Mouse (Mus musculus) adrenal gland, postnatal 14 days (tissue): ENCODE measurements around the gene Hmbs. TPM values are rescaled to one million over a fixed set of nuclear protein-coding genes. Genes with fewer than 3 reads are reported as not detected.
"Not testable (repeated sequence)": the region's sequence is repeated elsewhere in the genome, so short reads cannot be mapped to it uniquely, and the experiment has no call there.

ENCODE experiments used
- DNase-seq: peaks from one replicate; pipeline ENCODE4 v3.0.0; 2021; ENCODE audit warnings: mixed read lengths
- total RNA-seq: library from RNA; stranded (reverse); gene quantifications from 2 replicates; pipeline ENCODE4 v1.2.3, GENCODE M21; 2021

The Hmbs gene
- total RNA-seq, 1 experiment from 2014 or later: 92.0 TPM

GRCm38 (mm10) chr9:44345570-44346433 lies 1.8 kb upstream of the Hmbs start:
- no peak for DNase-seq

GRCm38 (mm10) chr9:44343290-44343689 lies 738 bp downstream of the Hmbs start:
- peak; percentile 45 for DNase-seq

- DNase-seq: no peak
Measured at GRCm38 (mm10) chr9:44342605-44343004, 1.4 kb downstream of the Hmbs start.

- DNase-seq: no peak
Measured at GRCm38 (mm10) chr9:44342173-44342572, 1.9 kb downstream of the Hmbs start.

- DNase-seq: no peak
Measured at GRCm38 (mm10) chr9:44341487-44341886, 2.5 kb downstream of the Hmbs start.

- DNase-seq: no peak
Measured at GRCm38 (mm10) chr9:44338574-44338973, 5.5 kb downstream of the Hmbs start.

GRCm38 (mm10) chr9:44337436-44338169 lies 6.4 kb downstream of the Hmbs start:
- DNase-seq: no peak

- no peak for DNase-seq
Measured at GRCm38 (mm10) chr9:44336964-44337363, 7.1 kb downstream of the Hmbs start.

- DNase-seq: not testable (repeated sequence)
Measured at GRCm38 (mm10) chr9:44336513-44336912, 7.5 kb downstream of the Hmbs start.

- DNase-seq: no peak
Measured at GRCm38 (mm10) chr9:44336093-44336406, 8.0 kb downstream of the Hmbs start.

GRCm38 (mm10) chr9:44335331-44336092 lies 8.5 kb downstream of the Hmbs start:
- peak; percentile 59 for DNase-seq

GRCm38 (mm10) chr9:44334396-44335330 lies 9.4 kb downstream of the Hmbs start, which contains the start of gene H2afx:
Gene H2afx, plus strand, starts transcription at chr9:44334694.
- DNase-seq: peak; percentile 99

- no peak for DNase-seq
Measured at GRCm38 (mm10) chr9:44332918-44333638, 10.9 kb downstream of the Hmbs start.

GRCm38 (mm10) chr9:44330736-44331135 lies 13.3 kb downstream of the Hmbs start:
- no peak for DNase-seq

- no peak for DNase-seq
Measured at GRCm38 (mm10) chr9:44327926-44328325, 16.1 kb downstream of the Hmbs start.

GRCm38 (mm10) chr9:44327064-44327711 lies 16.8 kb downstream of the Hmbs start:
- peak; percentile 42 for DNase-seq

- DNase-seq: peak; percentile 91
Measured at GRCm38 (mm10) chr9:44326371-44327063, 17.5 kb downstream of the Hmbs start.

GRCm38 (mm10) chr9:44325768-44326370 lies 18.2 kb downstream of the Hmbs start, which contains the start of gene Dpagt1:
Gene Dpagt1, plus strand, starts transcription at chr9:44326019.
- DNase-seq: no peak
